Mouse (Mus musculus) testis, adult 2 months (tissue): ENCODE results near the gene Prdm8.

Source experiments
- CTCF ChIP-seq: fragments of 200-500 bp; IDR thresholded peaks from 2 replicates; pipeline ENCODE4 v1.5.1; 2012; ENCODE audit warnings: low read depth, mild to moderate bottlenecking, inconsistent platforms, low read length, moderate library complexity; ENCODE audit not compliant: control insufficient read depth, insufficient read depth, insufficient replicate concordance
- POLR2A ChIP-seq: fragments of 200-500 bp; IDR thresholded peaks from 2 replicates; pipeline ENCODE4 v1.6.1; 2012; ENCODE audit warnings: low read depth, mild to moderate bottlenecking, inconsistent platforms, low read length, moderate library complexity; ENCODE audit not compliant: control insufficient read depth

GRCm38 (mm10) chr5:98139297-98139660 lies 27.7 kb upstream of the Prdm8 start:
- no peak for TF ChIP-seq CTCF
- no peak for TF ChIP-seq POLR2A
